Mouse (Mus musculus): Measurements from ENCODE around the gene Gm28635.

DNA sequence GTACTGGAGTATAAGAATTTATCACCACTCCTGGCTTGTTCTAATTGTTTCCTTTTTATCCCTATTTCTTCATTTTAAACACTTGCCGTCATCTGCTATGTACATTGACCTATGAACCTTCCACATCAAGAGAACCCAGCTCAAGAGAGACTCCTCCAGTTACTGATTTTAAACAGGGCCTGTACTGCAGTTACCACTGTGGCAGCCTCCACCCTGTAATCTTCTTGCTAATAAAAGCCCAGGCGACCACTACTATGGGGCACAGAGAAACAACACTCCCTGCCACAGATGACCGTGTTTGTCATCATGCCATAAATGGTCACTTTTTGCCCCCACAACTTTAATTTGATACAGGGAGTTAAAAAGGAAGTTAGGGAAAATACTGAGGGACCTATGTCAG, 50.8 kb downstream of the Gm28635 start:
- TF ChIP-seq POLR2A (IDR thresholded peaks at IDR 0.05; ENCODE audit: borderline replicate concordance, control insufficient read depth, low read depth, low read length) (no peak), CTCF (IDR thresholded peaks at IDR 0.05; ENCODE audit: control insufficient read depth, insufficient read depth, low read length) (no peak)
